Mouse (Mus musculus) ES-E14 (cell line): ENCODE results near the gene Hydin.

ENCODE experiments used
- CHD2 ChIP-seq: IDR thresholded peaks from 2 replicates; pipeline ENCODE4 v1.6.1; 2014; ENCODE audit warnings: mild to moderate bottlenecking, low read depth, low read length, inconsistent platforms
- HCFC1 ChIP-seq: IDR thresholded peaks from 2 replicates; pipeline ENCODE4 v1.6.1; 2012; ENCODE audit warnings: low read length, inconsistent platforms, borderline replicate concordance; ENCODE audit not compliant: insufficient read depth
- MAFK ChIP-seq: IDR thresholded peaks from 2 replicates; pipeline ENCODE4 v1.6.1; 2014; ENCODE audit warnings: mild to moderate bottlenecking, low read depth, low read length, inconsistent platforms; ENCODE audit not compliant: insufficient read depth
- ZC3H11A ChIP-seq: IDR thresholded peaks from 2 replicates; pipeline ENCODE4 v1.6.1; 2012; ENCODE audit warnings: low read depth, mild to moderate bottlenecking, inconsistent platforms, low read length, borderline replicate concordance
- ZNF384 ChIP-seq: IDR thresholded peaks from 2 replicates; pipeline ENCODE4 v1.6.1; 2012; ENCODE audit warnings: low read depth, low read length, inconsistent platforms

GRCm38 (mm10) chr8:110485234-110485633, 218.5 kb downstream of the Hydin start:
- TF ChIP-seq ZNF384 (no peak), HCFC1 (no peak), CHD2 (no peak), ZC3H11A (no peak), MAFK (no peak)
